20 mouse cellular contexts compared by ENCODE assay signal in genomic region chr6:143229906-143230305, GRCm38 (mm10).
A peak's percentile ranks its signal among the peaks of the same experiment; 100 is the strongest.
DNase-seq lines count a peak whose midpoint lies in the region; ATAC-seq and TF ChIP-seq lines count a peak whose summit lies in the region.
"Had no signal": no experiment of that assay in that cellular context is flagged by ENCODE, and none has a peak within 500 bp of the region (broad histone marks: within the 10 kb centered on the region; RNA-seq: fewer than 3 reads in every experiment).

No protein-coding gene starts in this region.

- TF ChIP-seq CTCF in lung, postnatal 0 days (IDR thresholded peaks at IDR 0.05) = no peak

- no peaks in the 10 kb centered on the region for H3K9me3 ChIP-seq in lung, postnatal 0 days (ENCODE audit: low read length)
- H3K9me3 ChIP-seq: hindbrain, embryonic 15.5 days; limb, embryonic 12.5 days; liver, embryonic 13.5 days; midbrain, embryonic 15.5 days had no signal

- no peaks in the 10 kb centered on the region for H3K36me3 ChIP-seq in lung, postnatal 0 days (ENCODE audit: insufficient read depth, low read length)
- H3K36me3 ChIP-seq: hindbrain, embryonic 15.5 days; limb, embryonic 12.5 days; liver, embryonic 13.5 days; midbrain, embryonic 15.5 days had no signal

- no peak overlapping the region for H3K4me2 ChIP-seq in lung, postnatal 0 days (replicated peaks; ENCODE audit: low read depth, low read length)
- H3K4me2 ChIP-seq: heart, embryonic 11.5 days; hindbrain, embryonic 15.5 days; limb, embryonic 12.5 days; liver, embryonic 13.5 days; midbrain, embryonic 15.5 days had no signal

- 31% methylated on average over 8 of the region's 8 CpGs for WGBS in lung, postnatal 0 days

- no peaks in the 10 kb centered on the region for H3K27me3 ChIP-seq in lung, postnatal 0 days (replicated peaks; ENCODE audit: insufficient read depth, low read length)
- H3K27me3 ChIP-seq: hindbrain, embryonic 15.5 days; limb, embryonic 12.5 days; liver, embryonic 13.5 days; midbrain, embryonic 15.5 days had no signal

- no peak overlapping the region for H3K27ac ChIP-seq in lung, postnatal 0 days (ENCODE audit: low read length)
- H3K27ac ChIP-seq: hindbrain, embryonic 15.5 days; limb, embryonic 12.5 days; liver, embryonic 13.5 days; midbrain, embryonic 15.5 days had no signal

- H3K9ac ChIP-seq in lung, postnatal 0 days (replicated peaks; ENCODE audit: low read depth) = no peak overlapping the region
- H3K9ac ChIP-seq: forebrain, postnatal 0 days; hindbrain, embryonic 15.5 days; limb, embryonic 12.5 days; liver, embryonic 13.5 days; midbrain, embryonic 15.5 days had no signal

- peak; percentile 21 for DNase-seq in gastrocnemius, postnatal 25 days
- no peak for DNase-seq in gastrocnemius, postnatal 36 days
- peak; percentile 26 for DNase-seq in lung, postnatal 0 days (ENCODE audit: low spot score)
- no peak for DNase-seq in lung, adult 18-20 months
- DNase-seq in adrenal gland, postnatal 14 days = peak; percentile 74
- DNase-seq in kidney, postnatal 25 days = peak; percentile 51 to 65
- no peak for DNase-seq in urinary bladder, postnatal 25 days (ENCODE audit: low spot score)
- DNase-seq: B cell, adult 2 months; cerebellum, adult 9-11 months; forebrain, postnatal 0 days; heart, postnatal 14 days; liver, embryonic 13.5 days; right cerebral cortex, adult 18-20 months; thymus, adult 2 months had no signal

- no peaks in the 10 kb centered on the region for H3K4me1 ChIP-seq in lung, postnatal 0 days (ENCODE audit: insufficient read depth, low read depth, low read length)
- H3K4me1 ChIP-seq: hindbrain, embryonic 15.5 days; limb, embryonic 12.5 days; liver, embryonic 13.5 days; midbrain, embryonic 15.5 days had no signal

- ATAC-seq in lung, postnatal 0 days = peak; percentile 47
- ATAC-seq in megakaryocyte progenitor cell, adult 5-6 weeks (replicated peaks; ENCODE audit: poor library complexity) = no peak
- ATAC-seq: forebrain, postnatal 0 days; intestine, embryonic 16.5 days; midbrain, embryonic 15.5 days had no signal

- H3K4me3 ChIP-seq in lung, postnatal 0 days (ENCODE audit: low read depth, low read length) = no peak overlapping the region
- H3K4me3 ChIP-seq: hindbrain, embryonic 15.5 days; limb, embryonic 12.5 days; liver, embryonic 13.5 days; midbrain, embryonic 15.5 days had no signal

- intact Hi-C loops in gastrocnemius, postnatal 36 days (cut with DNase I) = no loop called here

- TF ChIP-seq EP300 in lung, postnatal 0 days (IDR thresholded peaks at IDR 0.05) = no peak

Comparison
In these comparisons a context has a peak if more than half of its experiments do, and no peak if none do; other contexts are left out.
1. DNase-seq: peak in gastrocnemius, postnatal 25 days (single experiment), lung, postnatal 0 days (single experiment), adrenal gland, postnatal 14 days (single experiment) and kidney, postnatal 25 days (2 of 2); none in gastrocnemius, postnatal 36 days (0 of 2), lung, adult 18-20 months (0 of 2) and urinary bladder, postnatal 25 days (single experiment).